Mouse (Mus musculus) inflammation-experienced regulatory T-cells, adult 6 months (primary cell): ENCODE measurements around the gene Defb7. TPM values are rescaled to one million over a fixed set of nuclear protein-coding genes. Genes with fewer than 3 reads are reported as not detected.

ENCODE experiments used
- ATAC-seq: one replicate; pipeline ENCODE4 v1.8.0; 2017
- polyA plus RNA-seq, 3 experiments: library from polyadenylated mRNA; unstranded; fragments of 100-300 nt; shearing (Covaris generic); gene quantifications; one replicate each; pipeline ENCODE4 v1.2.1; 2017

Defb7 gene
- not detected for polyA plus RNA-seq

GRCm38 (mm10) chr8:19494797-19495196 lies at the start of gene Defb7:
Gene Defb7, plus strand, starts transcription at chr8:19495097.
- no peak for ATAC-seq

DNA sequence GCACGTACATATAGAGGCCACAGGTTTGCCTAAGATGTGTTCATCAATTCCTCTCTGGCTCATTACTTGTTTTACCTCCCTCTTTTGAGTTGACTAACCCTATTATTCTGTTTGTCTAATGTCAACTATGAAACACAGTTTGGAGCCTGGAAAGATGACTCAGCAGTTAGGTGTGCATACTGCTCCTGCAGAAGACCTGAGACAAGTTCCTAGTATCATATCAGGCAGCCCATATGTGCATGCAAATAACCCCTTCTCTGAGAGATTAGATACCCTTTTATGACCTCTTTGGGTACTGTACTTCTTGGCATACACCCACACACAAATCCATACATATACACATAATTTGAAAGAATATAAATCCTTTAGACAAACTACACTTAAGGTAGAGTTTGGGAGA lies 48.5 kb upstream of the Defb7 start:
- no peak for ATAC-seq

- no peak for ATAC-seq
Measured at GRCm38 (mm10) chr8:19461355-19461754, 33.5 kb upstream of the Defb7 start.

DNA sequence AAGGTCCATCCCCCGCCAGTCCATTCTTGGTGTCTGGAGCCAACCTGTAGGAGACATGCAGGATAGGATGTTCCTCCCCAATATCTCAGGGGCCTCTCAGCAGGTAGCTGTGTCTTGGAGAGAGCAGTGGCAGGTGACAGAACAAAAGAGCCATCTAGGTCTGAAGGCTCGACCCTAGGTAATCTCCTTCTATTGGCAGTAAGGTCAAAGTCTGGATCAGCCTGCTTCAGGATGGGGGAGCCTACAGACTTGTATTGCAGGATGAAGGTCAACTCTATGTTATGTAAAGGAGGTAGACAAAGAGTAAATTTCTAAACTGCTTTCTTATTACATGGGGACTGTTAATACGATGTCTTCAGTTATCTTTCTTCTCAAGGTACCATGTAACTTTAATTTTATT lies 25.9 kb upstream of the Defb7 start:
- ATAC-seq, result no peak

DNA sequence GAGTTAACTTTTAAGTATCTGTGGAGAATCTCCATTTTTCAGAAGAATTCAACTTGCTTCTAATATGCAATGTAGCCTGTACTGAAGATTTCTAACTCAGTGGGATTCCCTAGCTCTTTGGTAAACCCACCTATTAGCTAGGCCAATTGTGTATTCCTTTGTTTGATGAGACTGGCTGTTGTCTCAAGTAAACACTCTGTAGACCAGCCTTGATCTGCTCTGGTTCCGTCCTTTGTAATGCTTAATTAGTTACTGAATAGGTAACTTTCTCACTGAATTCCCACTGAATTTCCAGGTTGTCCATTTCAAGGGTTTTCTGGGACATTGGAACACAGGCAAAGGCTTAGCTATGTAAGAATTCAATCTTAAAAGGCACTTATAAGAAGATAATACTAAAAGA lies 5.6 kb downstream of the Defb7 start:
- ATAC-seq, result no peak

DNA sequence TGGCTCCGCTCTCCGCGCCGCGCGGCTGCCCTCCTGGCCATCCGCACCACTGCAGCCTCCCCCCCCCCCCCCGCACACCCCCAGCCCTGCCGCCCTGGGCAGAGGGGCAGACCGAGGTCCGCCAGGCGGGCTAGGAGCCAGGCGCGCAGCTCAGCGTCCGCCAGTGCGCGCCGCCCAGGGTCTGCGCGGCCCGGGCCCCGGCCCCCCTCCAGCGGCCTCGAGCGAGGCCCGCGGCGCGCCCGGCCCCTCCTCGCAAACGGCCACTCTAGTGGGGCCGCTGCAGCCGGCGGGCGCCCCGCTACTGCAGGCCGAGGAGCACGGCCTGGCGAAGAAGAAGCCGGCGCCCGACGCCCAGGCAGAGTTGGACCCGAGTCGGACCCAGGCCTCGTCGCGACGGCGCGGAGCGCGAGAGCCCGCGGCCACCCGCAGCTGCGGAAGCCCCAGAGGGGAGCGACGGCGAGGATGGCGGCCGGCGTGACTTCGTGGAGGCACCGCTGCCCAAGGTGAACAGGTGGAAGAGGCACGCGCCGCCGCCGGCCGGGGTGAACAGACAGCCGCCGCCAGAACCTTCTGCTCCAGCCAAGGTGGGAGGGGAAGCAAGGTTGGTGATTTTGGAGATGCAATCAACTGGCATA lies 40.4 kb downstream of the Defb7 start:
- ATAC-seq, result no peak

GRCm38 (mm10) chr8:19540376-19540775 lies 45.5 kb downstream of the Defb7 start:
- no peak for ATAC-seq

Other genes with a start within 250 kb of the Defb7 start
- not detected for gene Defb5, start 247.5 kb upstream of the Defb7 start, polyA plus RNA-seq
- gene Defb3, start 201.7 kb upstream of the Defb7 start, polyA plus RNA-seq, result not detected
- not detected for gene Defb8, start 47.5 kb upstream of the Defb7 start, polyA plus RNA-seq
- not detected for gene 4930467E23Rik, start 234.5 kb downstream of the Defb7 start, polyA plus RNA-seq